Mouse (Mus musculus): ENCODE measurements around the gene Unc93b1.
"Not testable (repeated sequence)": the region's sequence is repeated elsewhere in the genome, so short reads cannot be mapped to it uniquely, and the experiment has no call there.

DNA sequence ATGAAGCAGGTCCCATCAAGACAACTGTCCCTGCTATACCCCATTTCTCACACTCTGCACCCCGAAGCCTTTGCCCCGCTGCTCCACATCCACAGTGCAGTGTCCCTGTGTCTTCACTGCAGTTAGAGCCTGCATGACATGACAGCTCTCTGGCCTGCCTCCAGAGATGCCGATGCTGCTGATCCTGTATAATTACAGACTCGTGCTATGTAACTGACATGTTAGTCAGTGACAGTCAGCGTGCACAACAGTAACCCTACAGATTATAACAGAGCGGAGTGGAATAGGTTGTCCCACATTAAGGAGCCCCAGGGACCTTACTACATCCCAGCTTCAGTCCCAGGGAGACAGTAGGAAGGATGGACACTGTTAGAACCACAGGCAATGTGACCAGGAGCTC lies 39.6 kb downstream of the Unc93b1 start:
- not testable (repeated sequence) for TF ChIP-seq POLR2A (IDR thresholded peaks at IDR 0.05; ENCODE audit: borderline replicate concordance, extremely low read depth, low read depth, low read length); CTCF (IDR thresholded peaks at IDR 0.05; ENCODE audit: insufficient read depth, low read length)
